Mouse (Mus musculus) bone marrow macrophage, adult 2 months (primary cell): ENCODE results near the gene Dnajc13.

Source experiments
- CTCF ChIP-seq: IDR thresholded peaks from 2 replicates; pipeline ENCODE4 v1.5.1; 2012; ENCODE audit warnings: low read depth, mild to moderate bottlenecking, low read length, moderate library complexity
- POLR2A ChIP-seq: IDR thresholded peaks from 2 replicates; pipeline ENCODE4 v1.6.1; 2012; ENCODE audit warnings: mild to moderate bottlenecking, low read depth, low read length, borderline replicate concordance

- TF ChIP-seq CTCF, result no peak
- no peak for TF ChIP-seq POLR2A
Observed at GRCm38 (mm10) chr9:104102901-104103300, 159.8 kb downstream of the Dnajc13 start.
